Mouse (Mus musculus) skeletal muscle tissue, postnatal 0 days (tissue): ENCODE data around the gene Nod2. TPM values are rescaled to one million over a fixed set of nuclear protein-coding genes. Genes with fewer than 3 reads are reported as not detected.

Source experiments
- polyA plus RNA-seq: library from polyadenylated mRNA; unstranded; fragments of >200 nt; fragmentation: Nextera tagmentation; extraction: Ambion mirVana; gene quantifications from 2 replicates; pipeline ENCODE4 v1.2.1, GENCODE M21; 2015

Gene Nod2
- 0.23 and 0.24 TPM in 2 replicates for polyA plus RNA-seq

DNA sequence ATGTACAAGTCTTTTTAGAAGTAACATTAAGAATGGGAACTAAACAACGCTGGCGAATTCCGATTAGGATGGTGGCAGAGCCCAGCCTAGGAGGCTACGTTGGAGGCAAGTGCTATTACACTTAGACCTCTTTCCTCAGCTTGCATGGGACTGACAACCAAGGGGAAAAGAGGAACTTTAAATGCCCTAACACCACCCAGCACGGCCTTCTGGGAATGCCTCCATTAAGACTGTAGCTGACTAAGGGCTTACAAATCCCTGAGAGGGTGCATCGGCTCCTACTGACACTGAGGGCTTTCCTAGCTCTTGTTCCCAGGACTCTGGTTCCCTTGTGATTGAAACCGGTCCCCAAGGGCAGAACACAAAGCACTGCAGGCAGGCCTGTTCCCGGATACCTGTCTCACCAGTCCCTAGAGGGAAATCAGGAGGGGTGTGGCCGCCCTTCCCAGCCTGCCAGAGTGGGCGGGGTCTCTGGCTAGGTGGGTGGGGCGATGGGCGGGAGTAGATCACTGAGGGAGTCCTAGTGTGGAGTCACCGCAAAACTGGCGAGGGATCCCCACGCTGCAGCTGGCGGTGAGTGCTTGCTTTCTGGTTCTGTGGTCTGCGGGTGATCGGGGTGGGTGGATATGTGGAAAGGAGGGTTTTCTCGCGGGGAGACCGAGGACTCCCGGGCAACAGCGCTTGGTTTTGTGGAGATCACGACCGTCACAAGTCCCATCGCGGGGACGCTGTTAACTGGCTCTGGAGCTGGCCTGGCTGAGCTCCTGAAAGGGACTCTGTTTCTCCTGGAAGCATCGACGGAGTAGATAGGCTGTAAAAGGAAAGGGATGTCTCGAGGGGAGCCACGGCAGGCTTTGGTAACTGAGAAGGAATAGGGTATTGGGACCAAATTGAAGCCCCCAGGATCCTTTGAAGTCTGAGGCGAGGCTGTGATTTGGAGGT is at the start of gene Nod2:
Gene Nod2, plus strand, starts transcription at position 479 of the 942 bp plus-strand sequence.

GRCm38 (mm10) chr8:88635474-88636397 is 11.4 kb upstream of the Nod2 start, which contains the start of gene Snx20:
Snx20 (minus strand) TSS chr8:88636128.

GRCm38 (mm10) chr8:88696721-88697641 is 49.9 kb downstream of the Nod2 start, which contains the start of gene Cyld:
Cyld (plus strand) TSS chr8:88697028.

Other genes starting within 250 kb of the Nod2 start
- 10.5 and 11.9 TPM in 2 replicates for gene Nkd1, start 126.0 kb upstream of the Nod2 start, polyA plus RNA-seq
- 2.0 and 3.6 TPM in 2 replicates for gene Snx20, start 11.2 kb upstream of the Nod2 start, polyA plus RNA-seq
- 7.6 and 7.7 TPM in 2 replicates for gene Cyld, start 49.7 kb downstream of the Nod2 start, polyA plus RNA-seq